Mouse (Mus musculus): ENCODE measurements at regions not wholly inside any gene's neighbourhood (a gene's known extent, or its start where the extent isn't known, plus 50 kb on each side); places are given as distances from the start of the nearest gene placed in this dataset.

DNA sequence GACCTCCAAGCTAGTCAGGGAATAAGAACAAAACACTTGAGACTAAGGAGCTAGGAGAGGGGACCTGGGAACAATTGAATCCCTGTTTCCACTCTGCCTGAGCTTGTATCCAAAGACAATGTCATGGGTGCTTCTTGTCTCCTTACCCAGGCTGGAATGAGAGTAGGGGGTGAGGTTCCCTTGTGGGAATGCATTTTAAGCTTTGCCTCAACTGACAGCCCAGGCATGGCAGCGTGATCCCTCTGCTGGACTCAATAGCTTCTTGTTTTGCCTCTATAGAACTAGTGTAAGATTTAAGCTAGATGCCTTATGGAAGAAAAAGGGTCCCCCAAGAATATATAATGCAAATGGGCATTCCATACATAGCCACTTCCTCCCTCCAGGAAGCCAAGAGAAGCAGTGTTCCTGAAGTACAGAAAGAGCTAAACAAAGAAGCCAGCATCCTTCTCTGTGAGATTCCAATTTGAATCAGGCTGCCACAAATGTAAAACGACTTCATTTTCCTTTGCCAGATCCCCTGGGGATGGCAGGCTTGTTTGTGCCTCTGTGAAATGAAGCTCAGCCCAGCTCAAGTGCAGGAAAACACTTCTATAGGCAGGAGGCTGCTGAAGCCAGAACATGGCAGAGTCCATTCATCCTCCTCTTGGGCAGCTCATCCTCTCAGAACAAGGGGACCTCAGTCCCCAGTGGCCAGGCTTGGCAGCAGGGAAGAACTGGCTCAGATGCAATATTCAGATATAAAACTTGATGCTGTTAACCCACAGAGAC, 339.3 kb upstream of the Trib2 start:
- no peak for DNase-seq (ENCODE audit: low spot score in 2 of 2)
- intact Hi-C loops (cut with DNase I) = no loop called here

DNA sequence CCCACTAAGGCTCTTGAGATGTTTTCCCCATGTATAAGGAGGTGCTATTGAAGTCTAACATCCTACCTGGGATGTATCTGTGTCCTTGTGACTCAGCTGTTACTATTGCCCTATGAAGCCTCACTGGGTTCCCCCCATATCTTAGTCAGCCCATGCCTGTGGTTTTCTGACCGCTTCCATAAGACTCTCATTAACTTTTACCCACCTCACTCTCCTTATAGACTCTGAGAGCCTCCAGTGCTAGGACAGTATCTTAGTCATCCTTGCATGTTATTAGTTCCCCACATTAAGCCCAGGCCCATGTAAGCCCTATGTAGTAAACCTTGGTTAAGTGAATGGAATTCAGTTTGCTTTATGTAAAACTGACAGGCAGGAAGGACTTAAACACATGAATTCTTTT, 337.5 kb upstream of the Trib2 start:
- DNase-seq (ENCODE audit: low spot score in 2 of 2) = no peak
- intact Hi-C loops (cut with DNase I) = no loop called here

DNA sequence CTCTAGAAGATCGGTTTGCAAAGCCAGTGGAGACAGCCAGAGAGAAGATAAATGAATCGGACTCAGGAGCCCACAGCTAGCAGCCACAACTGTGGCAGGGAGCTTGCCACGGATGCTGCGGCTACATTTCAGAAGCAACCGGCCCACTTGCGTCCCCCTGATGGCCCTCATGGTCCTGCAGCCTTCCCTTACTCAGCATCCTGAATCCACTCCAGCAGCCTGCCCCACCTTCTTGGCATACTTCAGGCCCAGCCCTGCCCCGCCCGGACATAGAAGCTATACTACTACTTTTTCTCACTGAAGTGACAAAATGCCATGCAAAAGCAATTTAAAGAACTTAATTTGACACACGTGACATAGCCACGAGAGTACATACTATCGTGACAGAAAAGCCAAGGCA, 335.4 kb upstream of the Trib2 start:
- no peak for DNase-seq (ENCODE audit: low spot score in 2 of 2)
- intact Hi-C loops (cut with DNase I) = no loop called here

DNA sequence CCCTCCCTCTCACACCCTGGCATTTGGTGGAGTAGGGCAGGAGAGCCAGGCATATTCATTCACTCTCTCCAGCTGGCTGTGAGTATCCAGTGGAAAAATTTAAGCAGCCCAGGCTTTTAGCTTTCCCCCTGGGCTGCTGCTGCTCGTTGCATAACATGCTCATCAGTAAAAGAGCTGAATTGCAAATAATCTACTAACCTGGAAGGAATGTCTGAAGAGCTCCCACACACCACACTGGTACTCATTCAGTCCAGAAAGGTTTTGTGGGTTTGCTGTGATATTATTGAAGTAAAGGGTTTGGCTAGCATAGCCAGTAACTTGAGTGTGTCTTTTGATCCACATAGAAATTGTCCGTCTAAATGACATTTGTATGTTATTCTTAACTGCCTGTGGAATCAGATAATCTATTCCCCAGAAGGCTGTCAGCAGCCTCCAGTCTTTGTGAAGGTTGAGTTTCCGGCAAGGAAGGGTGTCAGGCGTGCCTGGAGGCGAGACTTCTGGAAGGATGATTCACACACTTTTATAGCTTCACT, 334.5 kb upstream of the Trib2 start:
- intact Hi-C loops (cut with DNase I) = loop anchor here (2.0 kb wide), 2 partner anchors 318 to 334 kb away; partner anchors contain the start of gene Trib2
- DNase-seq (ENCODE audit: low spot score in 2 of 2) = peak; percentile 55 to 68

DNA sequence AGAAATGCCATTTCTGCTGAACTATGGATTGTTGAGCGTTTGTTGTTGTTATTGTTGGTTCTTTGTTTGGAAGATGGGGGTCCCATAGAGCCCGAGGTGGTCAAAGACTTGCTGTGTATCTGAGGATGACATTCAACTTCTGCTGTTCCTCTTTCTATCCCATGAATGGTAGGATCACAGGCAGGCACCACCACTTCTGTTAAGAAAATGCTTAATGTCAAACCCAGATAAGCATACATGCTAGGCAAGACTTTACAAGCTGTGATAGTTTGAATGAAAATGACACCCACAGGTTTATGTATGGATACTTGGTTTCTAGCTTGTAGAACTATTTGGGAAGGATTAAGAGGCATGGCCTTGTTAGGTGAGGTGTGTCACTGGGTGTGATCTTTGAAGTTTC, 330.2 kb upstream of the Trib2 start:
- DNase-seq (ENCODE audit: low spot score in 2 of 2) = no peak
- intact Hi-C loops (cut with DNase I) = no loop called here

DNA sequence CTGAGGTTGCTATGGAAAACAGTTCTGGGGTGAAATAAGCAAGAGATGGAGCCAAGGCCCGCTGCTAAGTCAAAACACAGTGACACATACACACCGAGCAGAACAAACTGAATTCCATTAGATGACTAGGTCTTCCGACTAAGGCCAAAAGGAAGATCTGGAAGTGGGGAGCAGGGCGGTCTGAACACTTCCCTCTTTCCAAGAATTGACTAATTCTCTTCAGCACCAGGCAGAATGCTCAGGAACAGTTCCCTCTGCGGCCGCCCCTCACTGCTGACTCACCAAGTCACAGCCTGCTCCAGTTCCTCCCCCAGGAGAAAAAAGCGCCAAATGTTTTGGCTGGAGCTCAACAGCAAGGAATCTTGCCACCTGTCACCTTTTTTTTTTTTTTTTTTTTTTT, 328.9 kb upstream of the Trib2 start:
- intact Hi-C loops (cut with DNase I) = no loop called here
- DNase-seq (ENCODE audit: low spot score in 2 of 2) = peak; percentile 68 to 76

DNA sequence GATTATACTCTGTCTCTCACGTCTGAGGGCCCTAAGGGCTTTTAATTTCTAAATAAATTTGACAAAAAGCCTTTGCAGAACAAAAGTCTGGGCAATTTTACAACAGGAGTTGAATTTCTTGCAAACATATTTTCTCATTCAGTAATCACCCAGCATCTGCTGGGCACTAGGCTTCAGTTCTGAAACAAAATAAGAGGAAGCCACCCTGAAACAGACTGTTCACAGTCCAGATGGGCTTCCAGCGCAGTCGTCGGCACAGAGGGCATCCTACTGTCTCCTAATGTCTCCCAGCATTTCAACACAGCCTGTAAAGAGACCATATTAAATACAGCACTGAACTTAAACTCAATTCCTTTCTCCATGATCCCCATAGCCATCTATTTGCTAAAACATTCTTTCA, 324.5 kb upstream of the Trib2 start:
- DNase-seq (ENCODE audit: low spot score in 2 of 2) = peak in 1 of 2 experiments; percentile 16
- intact Hi-C loops (cut with DNase I) = no loop called here

DNA sequence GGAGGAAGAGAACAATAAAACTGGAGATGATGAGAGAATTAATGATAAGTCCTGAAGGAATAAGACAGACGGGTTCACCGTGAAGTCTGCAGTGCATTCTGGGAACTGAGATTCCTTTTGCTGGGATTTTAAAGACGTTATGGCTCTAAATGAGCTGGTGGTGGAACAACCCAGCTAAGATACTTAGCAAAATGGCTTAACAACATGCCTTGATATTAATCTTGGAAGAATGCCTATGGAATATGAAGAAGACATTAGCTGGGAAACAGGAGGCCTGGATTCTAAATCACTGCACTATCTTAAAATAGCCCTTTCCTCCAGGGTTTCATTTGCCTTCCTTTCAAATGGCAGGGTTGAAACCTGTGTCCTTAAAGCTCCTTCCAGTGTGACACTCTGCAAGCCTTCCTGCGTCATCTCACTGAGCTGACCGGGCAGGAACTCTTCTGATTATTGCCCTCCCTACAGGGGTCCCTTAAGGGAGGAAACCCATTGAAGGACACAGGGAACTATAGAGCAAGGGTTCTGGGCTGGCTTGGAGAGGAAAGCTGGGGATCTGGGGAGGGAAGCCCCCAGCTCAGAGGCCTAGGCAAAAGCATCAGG, 323.9 kb upstream of the Trib2 start:
- no peak for DNase-seq (ENCODE audit: low spot score in 2 of 2)
- intact Hi-C loops (cut with DNase I) = no loop called here

DNA sequence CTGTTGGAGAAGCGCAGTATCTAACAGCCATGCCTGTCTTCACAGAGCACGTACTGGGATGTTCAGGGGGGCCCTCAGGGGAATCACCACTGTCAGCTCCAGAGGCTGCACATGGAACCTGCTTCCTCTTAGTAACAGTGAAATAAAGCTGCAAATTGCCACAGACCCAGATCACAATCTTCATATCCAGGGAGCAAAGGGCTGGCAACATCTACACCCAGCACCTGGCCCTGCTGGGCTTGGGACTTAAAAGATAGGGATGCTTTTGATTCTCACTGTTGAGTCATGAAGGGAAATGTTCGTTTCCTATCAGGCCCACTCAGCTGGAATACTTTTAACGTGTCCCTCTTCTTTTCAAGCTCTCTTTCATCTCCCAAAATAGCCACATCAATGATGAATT, 322.4 kb upstream of the Trib2 start:
- intact Hi-C loops (cut with DNase I) = no loop called here
- DNase-seq (ENCODE audit: low spot score in 2 of 2) = no peak

DNA sequence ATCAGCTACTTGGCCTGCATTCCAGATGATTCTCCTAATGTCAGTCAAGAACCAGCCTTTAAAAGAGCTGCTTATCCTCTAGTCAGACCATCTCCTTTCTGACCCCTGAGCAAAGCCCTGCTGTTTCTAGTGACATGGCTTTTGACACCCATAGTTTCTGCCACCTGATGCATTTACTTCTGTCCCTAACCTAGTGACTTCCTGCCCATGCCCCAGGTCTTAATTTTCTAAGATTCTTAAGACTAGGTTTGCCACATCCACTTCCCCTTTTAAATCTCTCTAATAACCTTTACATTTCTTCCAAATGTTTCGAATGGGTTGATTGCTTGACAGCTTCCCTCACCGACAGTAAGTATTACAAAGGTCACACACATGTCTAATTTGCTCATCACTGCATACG, 321.1 kb upstream of the Trib2 start:
- intact Hi-C loops (cut with DNase I) = no loop called here
- DNase-seq (ENCODE audit: low spot score in 2 of 2) = no peak

DNA sequence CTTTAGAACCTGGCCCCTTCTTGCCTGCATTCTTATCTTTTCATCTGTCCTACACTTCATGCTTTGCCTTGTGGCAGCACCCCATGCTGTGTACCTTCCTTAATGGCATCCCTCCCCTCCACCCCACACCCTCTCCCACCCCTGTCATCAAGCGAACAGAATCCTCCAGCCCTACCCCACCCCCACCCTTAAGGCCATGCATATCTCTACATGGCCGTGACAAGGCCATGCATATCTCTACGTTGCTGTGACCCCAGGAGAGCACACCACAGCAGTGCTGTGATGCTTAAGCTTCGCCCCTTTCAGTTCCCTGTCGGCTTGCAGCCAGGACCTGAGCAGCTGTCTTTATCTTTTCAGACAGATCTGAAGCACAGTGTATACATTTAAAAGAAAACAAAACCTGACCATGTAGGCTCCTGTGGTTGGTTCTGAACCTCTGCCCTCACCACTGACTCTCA, 319.5 kb upstream of the Trib2 start:
- intact Hi-C loops (cut with DNase I) = no loop called here
- DNase-seq (ENCODE audit: low spot score in 2 of 2) = no peak

DNA sequence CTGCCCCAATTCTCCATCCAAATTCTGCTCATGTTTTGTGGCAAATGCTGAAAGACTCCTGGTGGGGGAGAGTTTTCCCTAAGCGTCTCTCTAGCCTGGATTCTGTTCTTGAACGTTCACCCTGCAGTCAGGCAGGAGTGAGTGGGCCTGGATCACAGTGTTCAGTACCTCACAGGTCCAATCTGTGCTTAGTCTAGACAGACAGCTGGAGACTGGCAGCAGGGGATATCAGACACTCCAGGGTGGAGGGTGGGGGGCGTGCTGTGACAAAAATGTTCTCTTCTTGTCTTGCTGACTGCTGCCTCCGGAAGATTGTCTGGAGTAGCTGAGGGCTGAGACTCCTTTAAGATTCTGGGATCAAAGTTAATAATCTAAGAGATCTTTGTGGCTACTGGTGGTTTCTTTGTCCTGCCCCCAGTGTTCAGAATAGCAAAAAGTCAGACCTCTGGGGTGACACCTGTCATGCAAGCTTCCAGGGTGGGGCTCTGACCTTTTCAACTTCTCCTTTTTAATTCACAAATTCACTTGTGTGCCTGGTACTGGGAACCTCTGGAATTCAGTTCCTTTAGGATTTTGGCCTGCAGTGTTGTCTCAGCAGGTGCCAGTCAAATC, 319.0 kb upstream of the Trib2 start:
- intact Hi-C loops (cut with DNase I) = no loop called here
- DNase-seq (ENCODE audit: low spot score in 2 of 2) = peak; percentile 66

DNA sequence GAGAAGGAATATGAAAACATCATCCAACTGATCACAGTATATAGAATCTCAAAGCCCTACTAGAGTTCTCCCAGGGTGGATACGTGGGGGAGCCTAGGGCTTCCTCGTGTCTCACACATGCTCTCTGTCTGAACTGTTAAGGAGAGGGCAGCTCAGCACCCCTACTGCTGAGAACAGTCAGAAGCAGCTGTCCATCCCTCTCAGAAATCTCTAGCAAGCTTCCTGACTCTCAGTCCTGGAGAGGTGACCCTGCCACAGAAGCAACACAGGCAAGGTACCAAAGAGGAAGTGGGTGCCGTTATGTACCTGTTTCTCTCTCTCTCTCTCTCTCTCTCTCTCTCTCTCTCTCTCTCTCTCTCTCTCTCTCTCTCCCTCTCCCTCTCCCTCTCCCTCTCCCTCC, 317.7 kb upstream of the Trib2 start:
- intact Hi-C loops (cut with DNase I) = no loop called here
- no peak for DNase-seq (ENCODE audit: low spot score in 2 of 2)

DNA sequence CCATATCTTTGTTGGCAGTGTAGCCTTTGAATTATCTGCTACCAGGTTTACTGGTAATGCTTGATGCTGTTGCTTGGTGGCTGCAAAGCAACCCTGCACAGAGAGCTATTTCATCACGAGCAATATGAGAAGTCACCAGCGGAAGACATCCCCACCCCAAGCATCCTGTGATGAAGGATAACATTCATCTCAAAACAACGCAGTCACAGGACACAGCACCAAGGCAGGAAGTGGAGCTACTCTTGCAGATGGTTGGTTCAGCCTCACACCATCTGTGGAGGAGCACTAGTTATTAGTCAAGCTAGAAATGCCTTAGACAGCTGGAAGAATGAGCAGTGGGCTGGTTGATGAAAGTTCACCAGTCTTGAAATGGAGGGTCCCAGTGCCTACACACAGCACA, 316.5 kb upstream of the Trib2 start:
- no peak for DNase-seq (ENCODE audit: low spot score in 2 of 2)
- intact Hi-C loops (cut with DNase I) = no loop called here

DNA sequence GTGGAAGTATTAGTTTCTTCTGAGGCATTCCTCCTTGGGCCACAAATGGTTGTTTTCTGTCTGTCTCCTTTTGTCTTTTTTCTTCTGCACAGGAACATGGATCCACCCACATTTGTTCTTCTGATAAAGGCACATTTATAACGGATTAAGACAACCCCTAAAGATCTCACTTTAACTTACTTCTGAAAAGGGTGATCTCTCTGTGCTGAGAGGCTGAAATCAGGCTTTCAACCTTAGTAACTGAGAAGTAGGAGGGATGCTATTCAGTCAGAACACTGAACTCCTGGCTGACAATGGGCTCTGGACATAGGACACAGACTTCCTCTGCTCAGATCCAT, 315.0 kb upstream of the Trib2 start:
- intact Hi-C loops (cut with DNase I) = no loop called here
- no peak for DNase-seq (ENCODE audit: low spot score in 2 of 2)

DNA sequence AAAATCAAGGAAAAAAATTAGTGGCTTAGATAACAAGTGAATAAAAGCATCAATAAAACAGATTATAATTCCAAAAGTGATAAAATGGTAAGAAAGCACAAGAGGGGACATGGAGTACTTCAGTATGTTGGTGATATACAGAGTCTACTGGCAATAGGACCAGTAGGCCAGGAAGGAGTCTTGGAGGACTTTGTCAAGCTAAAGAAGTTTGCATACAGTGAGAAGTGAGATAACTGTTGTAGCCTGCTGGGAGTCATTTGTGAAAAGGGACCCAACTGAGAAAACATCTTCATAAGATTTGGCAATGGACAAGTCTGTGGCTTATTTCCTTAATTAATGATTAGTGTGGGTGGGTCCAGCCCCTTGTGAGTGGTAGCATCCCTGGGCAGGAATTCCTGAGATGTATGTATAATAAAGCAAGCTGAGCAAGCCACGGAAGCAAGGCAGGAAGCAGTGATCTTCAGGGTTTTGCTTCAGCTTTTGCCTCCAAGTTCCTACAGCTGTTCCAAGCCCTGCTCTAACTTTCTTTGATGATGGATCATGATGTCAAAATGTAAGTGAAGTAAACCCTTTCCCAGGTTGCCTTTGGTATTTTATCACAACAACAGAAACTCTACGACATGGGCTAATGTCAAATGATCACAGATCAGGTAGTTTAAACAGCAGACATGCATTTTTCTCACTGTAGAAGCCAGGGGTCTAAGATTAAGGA, 314.5 kb upstream of the Trib2 start:
- DNase-seq (ENCODE audit: low spot score in 2 of 2) = no peak
- intact Hi-C loops (cut with DNase I) = no loop called here

DNA sequence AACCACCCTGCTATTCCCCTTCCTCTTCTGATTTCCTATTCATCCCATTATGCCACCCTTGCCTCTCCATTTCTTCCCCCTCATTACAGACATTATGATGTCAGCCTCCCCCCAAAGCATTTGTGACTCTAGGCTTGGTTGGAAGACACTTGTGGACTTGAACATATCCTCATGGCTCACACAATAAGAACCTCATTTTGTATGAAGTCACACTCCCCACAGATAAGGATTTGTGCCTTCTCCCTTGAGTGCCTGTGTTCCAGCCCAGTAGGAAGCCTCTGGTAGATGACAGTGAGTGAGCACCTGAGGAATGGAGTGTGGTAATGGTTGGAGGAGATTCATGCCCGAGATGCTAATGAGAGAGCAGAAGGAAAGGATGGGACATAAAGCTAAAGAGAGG, 313.9 kb upstream of the Trib2 start:
- intact Hi-C loops (cut with DNase I) = no loop called here

DNA sequence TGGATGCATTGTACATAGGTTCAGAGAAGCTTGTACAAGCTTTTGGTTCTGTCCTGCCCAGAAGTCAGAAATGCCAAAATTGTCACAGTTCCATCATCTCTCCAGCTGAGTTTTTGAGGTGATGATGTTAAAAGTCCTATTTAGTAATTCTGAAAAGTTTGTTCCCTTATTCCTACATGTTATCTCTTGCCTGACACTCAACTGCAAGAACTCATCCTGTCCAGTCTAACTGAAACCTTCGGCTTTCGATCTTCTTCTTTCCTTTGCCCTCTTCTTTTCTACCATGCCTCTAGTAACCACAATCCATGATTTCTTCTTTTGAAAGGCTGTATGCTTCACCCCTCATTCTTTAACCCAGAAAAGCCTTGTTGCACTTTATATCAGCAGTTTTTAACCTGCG, 313.2 kb upstream of the Trib2 start:
- DNase-seq (ENCODE audit: low spot score in 2 of 2) = no peak
- intact Hi-C loops (cut with DNase I) = no loop called here

More for the DNA sequence above, 313.9 kb upstream of the Trib2 start:
- no peak for DNase-seq (ENCODE audit: low spot score in 2 of 2)

DNA sequence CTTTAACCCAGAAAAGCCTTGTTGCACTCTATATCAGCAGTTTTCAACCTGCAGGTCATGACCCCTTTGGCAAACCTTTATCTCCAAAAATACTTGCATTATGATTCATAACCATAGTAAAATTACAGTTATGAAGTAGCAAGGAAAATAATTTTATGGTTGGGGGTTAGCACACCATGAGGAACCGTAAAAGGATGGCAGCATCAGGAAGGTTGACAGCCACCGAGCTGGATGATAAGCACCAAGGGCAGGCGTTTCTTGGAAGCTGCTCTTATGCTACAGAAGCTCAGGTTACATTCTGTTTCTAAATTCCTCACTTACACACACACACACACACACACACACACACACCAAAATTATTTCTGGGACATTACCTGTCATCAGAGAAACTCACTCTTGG, 312.5 kb upstream of the Trib2 start:
- intact Hi-C loops (cut with DNase I) = no loop called here
- DNase-seq (ENCODE audit: low spot score in 2 of 2) = no peak

DNA sequence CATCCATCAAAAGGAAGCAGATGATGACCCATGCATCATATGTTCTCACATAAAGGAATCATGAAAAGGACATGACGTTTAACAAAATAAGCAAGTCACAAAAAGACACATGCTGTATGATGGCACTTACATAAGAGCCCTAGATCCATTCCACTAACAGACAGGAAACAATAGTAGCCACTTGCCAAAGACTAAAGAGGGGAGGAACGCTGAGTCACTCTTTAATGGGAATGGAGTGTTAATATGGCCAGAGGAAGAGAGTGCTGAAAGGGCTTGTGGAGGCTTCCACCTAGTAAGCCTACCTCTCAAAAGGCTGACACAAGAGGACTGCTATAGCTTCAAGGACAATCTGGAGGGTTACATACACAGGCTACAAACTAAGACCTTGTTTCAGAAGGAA, 308.2 kb upstream of the Trib2 start:
- DNase-seq (ENCODE audit: low spot score in 2 of 2) = no peak
- intact Hi-C loops (cut with DNase I) = no loop called here
